Mouse (Mus musculus) myocyte (in vitro differentiated cells): ENCODE data around the gene Rmnd5a.

Experiments
- CEBPB ChIP-seq: IDR thresholded peaks from 2 replicates; pipeline ENCODE4 v1.6.1; 2011; ENCODE audit warnings: mild to moderate bottlenecking, moderate library complexity; ENCODE audit not compliant: poor library complexity, insufficient read depth, severe bottlenecking
- E2F4 ChIP-seq: IDR thresholded peaks from one replicate; pipeline ENCODE4 v1.6.1; 2011; ENCODE audit warnings: mild to moderate bottlenecking, control low read depth, moderate library complexity; ENCODE audit not compliant: insufficient read depth
- MAX ChIP-seq: IDR thresholded peaks from one replicate; pipeline ENCODE4 v1.6.1; 2011; ENCODE audit warnings: low read depth, mild to moderate bottlenecking, control low read depth
- MYOD1 ChIP-seq, 3 experiments: IDR thresholded peaks; one replicate each; pipeline ENCODE4 v1.6.1; 2011; ENCODE audit warnings: control low read depth in 2 of 3, low read depth in 2 of 3, mild to moderate bottlenecking in 2 of 3, moderate library complexity in 1 of 3; ENCODE audit not compliant: insufficient read length in 2 of 3, control insufficient read depth in 1 of 3
- MYOG ChIP-seq, 3 experiments: IDR thresholded peaks; one replicate each; pipeline ENCODE4 v1.6.1; 2011; ENCODE audit warnings: control low read depth in 2 of 3, low read depth in 2 of 3, mild to moderate bottlenecking in 2 of 3; ENCODE audit not compliant: insufficient read length in 2 of 3, control insufficient read depth in 1 of 3, insufficient read depth in 1 of 3
- POLR2A ChIP-seq: IDR thresholded peaks from one replicate; pipeline ENCODE4 v1.6.1; 2011; ENCODE audit warnings: low read depth, mild to moderate bottlenecking, control low read depth, moderate library complexity; ENCODE audit not compliant: insufficient read length
- POLR2AphosphoS2 ChIP-seq: IDR thresholded peaks from one replicate; pipeline ENCODE4 v1.6.1; 2011; ENCODE audit warnings: low read depth, control low read depth; ENCODE audit not compliant: insufficient read length
- REST ChIP-seq: IDR thresholded peaks from one replicate; pipeline ENCODE4 v1.6.1; 2011; ENCODE audit warnings: mild to moderate bottlenecking, control low read depth, moderate library complexity; ENCODE audit not compliant: insufficient read depth, insufficient read length
- SRF ChIP-seq: IDR thresholded peaks from one replicate; pipeline ENCODE4 v1.6.1; 2011; ENCODE audit warnings: low read depth; ENCODE audit not compliant: control insufficient read depth, insufficient read length
- TCF12 ChIP-seq: IDR thresholded peaks from one replicate; pipeline ENCODE4 v1.6.1; 2011; ENCODE audit warnings: mild to moderate bottlenecking, control low read depth; ENCODE audit not compliant: poor library complexity, insufficient read depth, severe bottlenecking
- USF1 ChIP-seq: IDR thresholded peaks from one replicate; pipeline ENCODE4 v1.6.1; 2011; ENCODE audit warnings: low read depth, mild to moderate bottlenecking, control low read depth, moderate library complexity

DNA sequence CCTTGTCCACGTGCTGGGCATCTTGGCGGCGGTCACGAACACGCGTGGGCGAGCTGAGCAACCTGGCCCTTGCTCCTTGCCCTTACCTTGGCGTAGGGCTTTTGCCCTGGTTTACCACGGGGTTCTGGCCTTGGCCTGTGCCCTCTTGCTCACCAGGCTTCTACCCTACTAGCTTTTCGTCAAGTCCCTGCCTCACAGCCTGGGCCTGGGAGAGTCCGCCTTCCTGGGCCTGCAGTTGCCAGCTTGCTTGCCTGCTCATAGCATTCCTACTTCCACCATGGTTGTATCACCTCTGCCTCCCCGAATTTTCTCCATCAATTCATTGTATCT lies 779 bp upstream of the Rmnd5a start:
- TF ChIP-seq POLR2A: no peak
- TF ChIP-seq USF1: no peak
- no peak for TF ChIP-seq REST
- TF ChIP-seq MAX: no peak
- TF ChIP-seq CEBPB: no peak
- TF ChIP-seq E2F4: no peak
- no peak for TF ChIP-seq MYOG (IDR thresholded peaks at IDR 0.05; ENCODE audit: control insufficient read depth in 1 of 3, insufficient read depth in 1 of 3, insufficient read length in 2 of 3, low read depth in 2 of 3)
- TF ChIP-seq SRF: no peak
- TF ChIP-seq TCF12: no peak
- no peak for TF ChIP-seq MYOD1 (IDR thresholded peaks at IDR 0.05; ENCODE audit: control insufficient read depth in 1 of 3, insufficient read length in 2 of 3, low read depth in 2 of 3)
- TF ChIP-seq POLR2AphosphoS2: no peak
